Mouse (Mus musculus) G1E (cell line): Measurements from ENCODE around the gene Mfsd4b2.

Experiments used
- CTCF ChIP-seq: IDR thresholded peaks from 2 replicates; pipeline ENCODE4 v1.5.1; 2012; ENCODE audit warnings: low read depth, low read length, inconsistent platforms, mixed read lengths
- GATA1 ChIP-seq: IDR thresholded peaks from 2 replicates; pipeline ENCODE4 v1.6.1; 2012; ENCODE audit warnings: borderline replicate concordance, low read length, inconsistent platforms, mixed read lengths
- POLR2AphosphoS5 ChIP-seq: IDR thresholded peaks from 2 replicates; pipeline ENCODE4 v1.6.1; 2012; ENCODE audit warnings: low read depth, low read length, inconsistent platforms; ENCODE audit not compliant: insufficient replicate concordance
- TAL1 ChIP-seq: conservative IDR thresholded peaks from 2 replicates; pipeline ENCODE4 v1.6.1; 2012; ENCODE audit warnings: low read depth, low read length, inconsistent platforms, mixed read lengths

GRCm38 (mm10) chr10:39949377-39949954 lies 22.7 kb upstream of the Mfsd4b2 start:
- TF ChIP-seq CTCF (no peak), TAL1 (no peak), GATA1 (no peak), POLR2AphosphoS5 (no peak)
